Mouse (Mus musculus) layer of hippocampus, adult 18-20 months (tissue): Measurements from ENCODE around the gene Lrp2bp. TPM values are rescaled to one million over a fixed set of nuclear protein-coding genes. Genes with fewer than 3 reads are reported as not detected.
A peak's percentile ranks its signal among the peaks of the same experiment; 100 is the strongest.

Source experiments
- DNase-seq, 2 experiments: peaks; one replicate each; pipeline ENCODE4 v3.0.0; 2022; ENCODE audit warnings: low spot score in 2 of 2
- total RNA-seq, 2 experiments: library from RNA; stranded (reverse); gene quantifications; 2 replicates each; pipeline ENCODE4 v1.2.3; 2021

Lrp2bp gene
- total RNA-seq, 2 experiments from 2014 or later = 0.20 TPM

DNA sequence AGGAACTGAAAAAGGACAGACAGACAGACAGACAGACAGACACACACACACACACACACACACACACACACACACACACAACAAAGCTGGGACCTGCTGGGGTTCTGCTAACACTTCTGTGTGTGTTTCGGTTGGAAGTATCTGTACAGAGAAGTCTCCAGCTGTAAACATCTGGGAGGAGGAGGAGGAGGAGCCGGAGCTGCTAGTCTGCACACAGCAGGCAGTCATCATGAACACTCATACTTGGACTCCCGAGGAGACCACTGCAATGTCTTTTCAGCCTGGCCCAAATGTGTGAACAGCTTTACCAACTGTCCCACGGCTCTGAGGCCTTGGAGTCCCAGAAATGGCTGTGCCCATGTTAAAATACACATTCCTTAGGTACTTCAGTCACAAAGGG is 25.3 kb downstream of the Lrp2bp start:
- DNase-seq = no peak

DNA sequence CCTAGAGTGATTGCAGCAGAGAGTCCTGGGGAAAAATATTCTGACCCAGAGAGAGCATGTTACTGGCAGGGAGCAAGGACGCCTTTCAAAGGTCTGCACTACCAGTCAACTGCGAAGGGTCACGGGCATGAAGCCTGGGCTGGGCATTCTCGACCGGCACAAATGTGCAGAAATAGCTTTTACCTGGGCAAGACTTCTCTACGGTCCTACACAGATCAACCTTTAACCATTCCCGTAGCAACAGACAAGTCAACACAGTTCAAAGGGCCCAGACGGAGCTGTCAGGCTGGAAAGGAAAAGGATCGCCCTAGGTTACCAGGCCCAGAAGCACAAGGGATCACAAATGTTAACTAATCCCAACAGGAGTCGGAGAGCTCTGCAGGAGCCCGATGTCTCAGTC is 37.1 kb downstream of the Lrp2bp start:
- no peak for DNase-seq

DNA sequence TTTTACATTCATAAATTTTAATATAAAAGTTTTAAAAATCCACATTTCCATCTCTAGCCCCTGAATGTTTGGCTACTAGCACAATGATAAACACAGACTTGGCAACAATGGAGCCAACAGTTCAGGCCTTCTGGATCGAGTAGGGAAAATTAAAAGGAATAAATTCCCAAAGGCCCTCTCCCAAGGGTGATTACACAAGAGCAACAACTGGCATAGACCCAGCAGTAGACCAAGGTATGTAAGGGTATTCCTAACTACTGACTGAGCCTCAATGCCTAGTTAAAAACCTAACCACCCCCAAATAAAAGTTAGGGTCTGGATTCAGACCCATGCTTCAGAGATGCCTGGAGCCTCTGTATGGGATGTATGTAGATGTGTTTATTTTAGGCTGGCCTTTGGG is 40.6 kb downstream of the Lrp2bp start:
- no peak for DNase-seq

DNA sequence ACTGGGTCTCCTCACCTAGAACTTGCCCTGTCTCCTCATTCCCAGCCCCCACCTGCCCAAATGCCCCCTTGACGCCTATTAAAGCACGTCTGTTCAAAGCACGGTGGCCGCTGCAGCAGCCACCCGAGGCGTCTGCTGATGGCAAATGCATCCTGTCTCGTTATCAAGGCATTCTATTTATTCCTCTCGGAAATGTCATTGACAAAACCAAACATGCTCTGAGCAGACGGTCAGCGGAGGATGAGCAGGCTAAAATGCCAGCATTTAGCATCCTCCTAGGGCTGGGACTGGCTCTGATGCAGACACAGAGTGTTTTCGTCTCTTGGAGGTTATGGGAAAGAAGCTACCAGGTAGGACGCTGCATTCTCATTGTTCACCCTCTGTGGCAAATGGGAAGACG is 41.2 kb downstream of the Lrp2bp start:
- DNase-seq = peak; percentile 18 to 67

DNA sequence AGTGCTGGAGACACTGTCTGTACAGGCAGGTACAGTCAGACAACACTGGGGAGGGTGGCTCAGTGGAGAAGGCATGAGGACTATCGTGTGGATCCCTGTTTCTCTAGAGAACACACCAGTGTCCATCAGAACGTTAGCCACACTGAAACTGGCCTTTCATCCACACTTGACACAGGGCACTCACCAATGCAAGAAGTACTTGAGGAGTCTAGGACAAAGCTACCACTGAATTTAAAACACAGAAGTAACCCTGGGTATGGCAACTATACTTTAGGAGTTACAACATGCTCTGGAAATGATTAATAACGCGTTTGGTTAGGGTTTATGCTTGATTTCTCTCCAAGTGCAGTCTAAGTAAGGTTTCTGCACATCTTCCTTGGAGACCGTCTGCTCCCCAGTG is 73.7 kb downstream of the Lrp2bp start:
- DNase-seq = no peak

DNA sequence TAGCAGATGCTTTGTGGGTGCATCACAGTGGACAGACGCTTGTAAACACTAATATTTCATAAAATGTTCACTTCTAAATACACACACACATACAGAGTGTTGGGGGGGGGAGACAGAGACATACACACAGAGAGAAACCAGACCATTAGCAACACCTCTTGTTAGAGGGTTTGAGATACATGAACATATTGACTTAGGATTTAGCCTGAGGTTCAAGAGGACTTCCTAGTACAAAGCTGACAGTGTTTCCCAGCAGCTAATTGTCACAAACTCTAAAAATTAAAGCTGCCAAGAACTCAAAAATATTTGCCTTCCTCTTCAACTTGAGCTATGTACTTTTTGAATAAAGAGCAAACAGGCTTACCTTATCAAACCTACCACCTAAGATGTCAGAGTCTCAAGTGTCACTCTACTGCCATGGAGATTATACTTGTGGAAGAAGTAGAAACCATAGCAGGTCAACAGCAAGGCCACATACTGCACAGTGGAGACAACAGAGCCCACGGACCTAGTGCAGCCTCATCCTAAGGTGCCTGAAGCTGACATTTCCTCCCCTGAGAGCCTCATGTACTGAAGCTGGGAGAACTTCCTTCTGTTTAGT is 74.5 kb downstream of the Lrp2bp start:
- DNase-seq = no peak

DNA sequence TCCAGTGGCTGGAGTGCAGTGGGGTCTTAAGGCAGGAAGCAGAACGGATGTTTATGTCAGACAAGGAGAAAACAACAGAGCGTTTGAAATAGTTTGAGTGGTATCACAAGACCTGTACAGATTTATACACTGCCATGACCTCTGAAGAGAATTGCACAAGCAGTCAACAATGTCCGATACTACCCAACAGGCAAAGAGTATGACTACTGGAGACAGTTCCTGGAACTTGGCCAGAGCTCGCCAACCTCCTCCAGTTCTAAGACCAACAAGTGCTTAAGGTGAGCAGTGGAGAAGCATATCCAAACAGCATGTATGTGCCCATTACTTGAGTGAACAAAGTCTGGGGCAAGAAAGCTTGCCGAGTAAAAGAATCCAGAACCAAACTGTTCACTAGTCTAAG is 76.1 kb downstream of the Lrp2bp start:
- no peak for DNase-seq

DNA sequence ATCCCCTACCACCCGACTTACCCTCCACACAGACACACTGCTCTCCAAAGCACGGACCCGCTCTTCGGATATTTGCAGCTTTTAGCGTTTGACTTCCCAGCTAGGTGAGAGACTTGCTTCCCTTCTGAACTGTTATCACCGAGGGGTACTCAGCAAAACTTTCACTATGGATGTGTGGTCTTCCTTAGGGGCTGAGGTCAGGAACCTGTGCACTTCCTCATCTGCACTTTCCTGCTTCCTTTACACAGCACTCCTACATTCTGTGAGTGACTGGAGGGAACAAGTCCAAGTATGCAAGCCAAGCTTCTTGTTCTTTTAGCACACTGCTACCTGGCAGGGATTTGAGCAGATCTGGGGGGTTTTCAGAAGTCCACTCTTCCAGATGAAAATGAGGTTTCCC is 79.8 kb downstream of the Lrp2bp start:
- DNase-seq = no peak

Other genes with a start within 250 kb of the Lrp2bp start
- under 1 TPM; 0.76 to 0.99 TPM for gene Pdlim3, start 113.8 kb upstream of the Lrp2bp start, total RNA-seq
- under 1 TPM; 0.51 to 0.69 TPM for gene Ccdc110, start 64.7 kb upstream of the Lrp2bp start, total RNA-seq
- gene 1700029J07Rik, start 24.1 kb upstream of the Lrp2bp start, total RNA-seq = 1 to 10 TPM; 2.3 to 2.4 TPM
- 10 to 100 TPM; 47.5 to 50.8 TPM for gene Ufsp2, start 23.8 kb upstream of the Lrp2bp start, total RNA-seq
- 1 to 10 TPM; 6.0 to 8.6 TPM for gene Ankrd37, start 6.4 kb downstream of the Lrp2bp start, total RNA-seq
- gene Cfap97, start 152.5 kb downstream of the Lrp2bp start, total RNA-seq = 10 to 100 TPM; 24.8 to 25.9 TPM
- gene Snx25, start 152.9 kb downstream of the Lrp2bp start, total RNA-seq = 10 to 100 TPM; 47.2 to 50.9 TPM
- gene Slc25a4, start 212.0 kb downstream of the Lrp2bp start, total RNA-seq = 100 to 1,000 TPM; 542 to 549 TPM